Mouse (Mus musculus): Measurements from ENCODE around the gene Olfr15.

The Olfr15 gene

GRCm38 (mm10) chr16:3872216-3873047 lies 41.8 kb downstream of the Olfr15 start, which contains the start of gene Naa60:
Gene Naa60, plus strand, starts transcription at chr16:3872375.
- DNase-seq (ENCODE audit: low spot score in 2 of 2): peak; percentile 88 to 90

GRCm38 (mm10) chr16:3876346-3876745 lies 45.7 kb downstream of the Olfr15 start:
- no peak for DNase-seq (ENCODE audit: low spot score in 2 of 2)

- peak; percentile 85 to 93 for DNase-seq (ENCODE audit: low spot score in 2 of 2)
Measured at GRCm38 (mm10) chr16:3884201-3885064, 53.8 kb downstream of the Olfr15 start, which contains the start of the genes Zfp597 and Gm20695. Gene Zfp597, minus strand, starts transcription at chr16:3884561. Gene Gm20695, plus strand, starts transcription at chr16:3884648.

GRCm38 (mm10) chr16:3885065-3885670 lies 54.5 kb downstream of the Olfr15 start:
- no peak for DNase-seq (ENCODE audit: low spot score in 2 of 2)

GRCm38 (mm10) chr16:3891621-3892295 lies 61.1 kb downstream of the Olfr15 start:
- DNase-seq (ENCODE audit: low spot score in 2 of 2): no peak

- DNase-seq (ENCODE audit: low spot score in 2 of 2): no peak
Measured at GRCm38 (mm10) chr16:3893739-3894138, 63.1 kb downstream of the Olfr15 start.

All from frontal cortex, postnatal 10 days (tissue).